Mouse (Mus musculus): ENCODE results near the gene Pax4.

Pax4 gene

DNA sequence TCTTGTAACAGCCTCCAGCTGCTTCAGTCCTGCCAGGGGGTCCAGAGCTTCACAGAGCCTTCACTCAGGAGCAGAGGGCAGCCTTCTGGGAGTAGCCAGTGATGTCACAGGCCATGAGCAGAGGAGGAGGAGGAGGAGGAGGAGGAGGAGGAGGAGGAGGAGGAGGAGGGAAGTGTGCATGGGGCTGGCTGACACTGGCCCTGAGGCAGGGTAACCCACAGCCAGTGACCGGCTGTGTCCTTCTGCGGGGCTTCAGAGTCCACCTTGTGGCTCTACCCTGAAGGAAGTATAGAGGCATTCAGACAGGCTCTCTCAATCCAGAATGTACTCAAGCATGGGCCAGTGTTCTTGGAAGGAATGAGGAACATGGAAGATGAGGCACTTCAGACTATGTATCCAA is at the start of gene Pax4:
TSS of gene Pax4 (minus strand) at position 101 of the 400 bp plus-strand sequence.
- no peak for DNase-seq

DNA sequence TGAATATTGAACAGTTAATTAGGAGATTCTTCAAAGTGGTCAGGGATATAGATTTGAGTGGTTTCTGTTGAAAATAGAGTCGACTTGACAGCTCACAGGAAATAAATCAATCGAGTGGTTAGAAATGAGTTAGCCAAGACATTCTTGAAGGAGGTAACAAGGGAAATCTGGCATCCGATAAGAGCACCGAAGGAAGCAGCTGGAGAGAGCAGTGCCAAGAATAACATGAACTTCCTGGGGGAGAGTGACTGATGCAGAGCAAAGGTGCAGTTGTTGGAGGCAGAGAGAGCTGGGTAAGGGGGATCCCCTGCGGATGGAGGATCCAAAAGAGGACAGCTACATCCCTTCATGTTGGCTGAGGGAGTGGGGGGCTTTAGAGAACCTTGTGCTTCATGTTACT is 48.7 kb upstream of the Pax4 start:
- no peak for DNase-seq

DNA sequence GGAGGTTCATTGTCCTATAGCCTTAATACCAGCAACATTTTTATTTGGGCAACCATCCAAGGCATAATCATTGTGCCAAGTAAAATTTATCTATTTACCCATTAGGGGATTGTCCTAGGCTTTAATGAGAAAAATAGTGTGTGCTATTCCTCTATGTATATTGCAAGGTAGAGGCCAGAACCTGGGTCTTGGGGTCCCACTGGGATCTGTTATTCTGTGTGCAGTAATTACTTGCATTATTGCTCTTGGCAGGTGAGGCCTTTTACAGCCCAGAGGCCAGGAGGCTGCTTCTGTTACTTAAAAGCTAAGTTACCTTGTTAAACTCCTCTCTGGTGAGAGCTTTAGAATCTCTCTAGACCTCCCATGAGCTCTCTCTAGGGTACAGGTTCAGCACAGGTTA is 42.0 kb upstream of the Pax4 start:
- no peak for DNase-seq

DNA sequence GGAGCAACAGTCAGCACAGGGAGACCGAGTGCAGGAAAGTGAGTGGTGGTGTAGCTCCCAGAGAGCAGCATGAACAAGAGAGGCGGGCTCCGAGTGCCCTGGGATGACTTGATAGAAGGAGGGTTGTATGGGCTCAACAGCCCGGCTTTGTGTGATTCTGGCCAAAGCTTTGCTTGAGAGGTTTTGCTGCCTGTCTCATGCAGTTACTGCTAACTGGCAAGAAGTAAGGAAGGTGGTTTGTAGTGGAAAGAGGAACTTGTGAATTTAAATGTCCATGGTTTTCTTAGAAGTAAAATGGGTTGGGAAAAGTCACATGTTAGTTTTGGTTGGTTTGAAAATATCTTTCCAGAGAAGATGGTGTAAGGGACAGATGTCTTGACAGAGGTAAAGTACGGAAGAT is 41.5 kb upstream of the Pax4 start:
- DNase-seq, result no peak

DNA sequence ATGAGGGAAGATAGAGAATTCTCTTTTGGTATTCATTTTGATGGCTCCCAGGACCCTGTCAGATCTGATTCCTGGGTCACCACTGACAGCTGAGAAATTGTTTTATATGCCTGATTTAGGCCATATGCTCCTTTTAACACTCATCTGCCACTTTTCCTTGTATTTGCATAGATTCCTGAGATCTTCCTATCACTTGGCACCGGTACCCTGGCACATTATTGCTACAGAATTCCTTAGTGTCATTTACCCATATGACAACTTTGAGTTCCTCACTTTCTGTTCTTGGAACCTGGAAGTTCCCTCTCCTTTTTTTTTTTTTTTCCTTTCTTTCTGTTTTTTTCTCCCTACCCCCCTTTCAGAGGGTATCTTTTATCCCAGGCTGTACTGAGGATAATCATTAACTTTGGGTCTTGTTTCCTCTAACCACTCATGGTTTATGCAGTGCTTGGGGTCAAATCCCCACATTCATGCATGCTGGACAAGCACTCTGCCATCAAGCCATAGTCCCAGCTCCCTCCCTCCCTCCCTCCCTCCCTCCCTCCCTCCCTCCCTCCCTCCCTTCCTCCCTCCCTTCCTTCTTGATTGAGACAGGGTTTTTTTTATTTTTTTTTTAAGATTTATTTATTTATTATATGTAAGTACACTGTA is 39.2 kb upstream of the Pax4 start:
- no peak for DNase-seq

DNA sequence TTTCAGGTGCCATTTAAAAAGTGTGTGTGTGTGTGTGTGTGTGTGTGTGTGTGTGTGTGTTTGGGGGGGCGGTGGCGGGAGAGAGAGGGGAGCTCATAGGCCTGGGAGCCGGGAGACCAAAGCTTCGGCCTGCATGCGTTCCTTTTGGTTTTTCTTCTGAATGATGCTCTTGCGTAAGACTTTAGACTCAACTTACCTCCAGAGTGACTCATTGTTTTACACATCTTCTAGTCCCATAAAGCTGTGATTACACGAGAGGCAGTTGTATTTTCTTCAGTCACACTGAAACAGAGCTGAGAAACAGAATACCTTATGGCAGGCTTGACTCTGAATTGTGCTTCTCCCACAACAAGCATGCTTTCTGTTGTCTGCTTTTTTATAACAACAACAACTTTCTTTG is 37.8 kb upstream of the Pax4 start:
- DNase-seq, result no peak

DNA sequence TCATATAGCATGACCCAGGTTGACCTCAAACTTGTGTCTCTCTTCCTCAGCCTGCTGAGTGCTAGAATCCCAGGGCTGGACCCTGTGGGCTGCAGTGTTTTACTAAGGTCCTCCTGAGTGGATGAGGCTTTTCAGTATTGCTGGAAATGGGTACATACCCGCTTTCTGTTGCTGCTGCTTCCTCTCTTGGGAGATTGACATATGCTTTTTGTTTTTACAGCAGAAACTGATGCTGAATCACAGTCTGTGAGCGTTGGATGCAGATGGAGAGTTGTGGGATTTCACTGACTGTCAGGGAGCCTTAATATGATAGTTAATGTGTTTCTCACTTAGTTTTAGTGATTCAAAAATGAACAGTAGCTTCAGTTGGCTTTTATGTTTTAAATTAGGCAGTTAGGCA is 37.3 kb upstream of the Pax4 start:
- DNase-seq, result no peak

DNA sequence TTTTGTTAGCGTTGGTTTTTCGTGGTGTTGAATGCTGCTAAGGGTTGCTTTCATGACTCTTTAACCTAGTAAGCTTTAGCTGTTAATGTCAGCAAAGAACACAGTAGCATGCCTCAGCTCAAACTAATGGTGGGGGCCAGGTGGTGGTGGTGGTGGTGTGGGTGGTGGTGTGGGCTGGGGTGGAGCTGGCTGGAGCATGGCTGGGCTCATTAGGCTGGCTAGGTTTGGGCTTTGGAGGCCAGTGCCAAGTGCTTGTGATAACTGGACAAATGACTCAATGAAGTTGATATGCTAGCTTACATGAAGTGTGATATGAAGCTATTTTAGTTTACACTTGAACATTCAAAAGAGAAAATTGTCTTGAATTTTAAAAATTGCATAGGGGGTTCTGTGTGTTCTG is 36.9 kb upstream of the Pax4 start:
- DNase-seq, result no peak

DNA sequence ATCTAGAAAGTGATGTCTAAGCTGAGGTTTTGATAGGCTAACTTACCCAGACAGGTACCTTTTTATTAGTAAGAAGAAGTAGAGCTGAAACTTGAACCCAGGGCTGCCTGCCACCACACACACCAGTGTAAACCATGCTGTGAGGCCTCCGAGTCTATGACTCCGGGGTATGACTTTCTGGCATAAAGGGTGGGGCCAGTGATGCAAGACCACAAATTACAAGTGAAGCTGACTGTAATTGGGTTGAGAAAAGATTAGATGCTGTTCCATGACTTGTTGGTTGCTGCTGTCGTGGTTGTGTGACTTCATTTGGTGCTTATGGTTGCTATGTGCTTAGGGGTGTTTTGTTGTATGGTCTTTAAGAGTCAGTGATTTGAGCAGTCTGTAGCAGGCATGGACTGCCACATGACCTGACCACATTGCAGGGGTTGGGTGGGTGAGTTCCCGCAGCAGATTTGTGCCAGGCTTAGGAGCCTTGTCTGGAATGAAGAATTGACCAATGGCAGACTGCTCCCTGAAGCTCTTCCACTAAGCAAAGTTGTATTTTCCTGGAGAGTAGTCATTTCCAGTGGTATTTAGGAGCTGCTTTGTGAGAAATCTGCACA is 33.7 kb upstream of the Pax4 start:
- no peak for DNase-seq

DNA sequence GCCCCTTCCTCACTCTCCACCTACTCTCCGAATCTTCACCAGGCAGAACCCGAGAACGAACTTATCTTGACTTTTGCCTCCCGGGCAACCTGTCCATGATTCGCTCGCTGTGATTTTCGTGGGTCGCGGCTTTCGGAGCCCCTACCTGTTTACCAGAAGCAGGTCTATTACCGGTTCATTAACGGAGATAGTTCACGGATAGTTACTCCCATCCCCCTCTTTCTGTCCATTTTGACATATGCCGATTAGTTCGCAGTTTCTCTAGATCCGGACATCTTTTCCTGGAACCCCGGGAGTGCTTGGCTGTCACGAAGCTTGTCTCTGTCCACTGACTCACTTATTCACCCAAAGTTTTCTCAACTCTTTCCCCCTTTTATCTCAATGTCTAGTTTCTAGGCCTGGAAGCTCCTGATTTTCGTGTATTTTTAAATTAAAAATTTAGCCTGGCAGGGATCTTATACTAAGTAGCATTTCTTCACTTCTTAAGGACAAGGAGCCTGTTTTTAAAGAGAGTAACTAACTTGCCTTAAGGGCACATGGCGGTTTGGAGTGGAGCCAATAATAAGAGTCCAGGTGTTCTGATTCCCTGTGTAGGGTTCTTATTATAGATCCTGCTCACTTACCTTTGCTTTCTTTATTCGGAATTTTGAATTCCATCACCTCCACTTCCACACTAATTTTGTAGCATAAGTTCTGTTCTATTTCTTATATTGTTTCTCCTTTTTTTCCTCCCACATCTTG is 31.8 kb upstream of the Pax4 start:
- DNase-seq, result no peak

DNA sequence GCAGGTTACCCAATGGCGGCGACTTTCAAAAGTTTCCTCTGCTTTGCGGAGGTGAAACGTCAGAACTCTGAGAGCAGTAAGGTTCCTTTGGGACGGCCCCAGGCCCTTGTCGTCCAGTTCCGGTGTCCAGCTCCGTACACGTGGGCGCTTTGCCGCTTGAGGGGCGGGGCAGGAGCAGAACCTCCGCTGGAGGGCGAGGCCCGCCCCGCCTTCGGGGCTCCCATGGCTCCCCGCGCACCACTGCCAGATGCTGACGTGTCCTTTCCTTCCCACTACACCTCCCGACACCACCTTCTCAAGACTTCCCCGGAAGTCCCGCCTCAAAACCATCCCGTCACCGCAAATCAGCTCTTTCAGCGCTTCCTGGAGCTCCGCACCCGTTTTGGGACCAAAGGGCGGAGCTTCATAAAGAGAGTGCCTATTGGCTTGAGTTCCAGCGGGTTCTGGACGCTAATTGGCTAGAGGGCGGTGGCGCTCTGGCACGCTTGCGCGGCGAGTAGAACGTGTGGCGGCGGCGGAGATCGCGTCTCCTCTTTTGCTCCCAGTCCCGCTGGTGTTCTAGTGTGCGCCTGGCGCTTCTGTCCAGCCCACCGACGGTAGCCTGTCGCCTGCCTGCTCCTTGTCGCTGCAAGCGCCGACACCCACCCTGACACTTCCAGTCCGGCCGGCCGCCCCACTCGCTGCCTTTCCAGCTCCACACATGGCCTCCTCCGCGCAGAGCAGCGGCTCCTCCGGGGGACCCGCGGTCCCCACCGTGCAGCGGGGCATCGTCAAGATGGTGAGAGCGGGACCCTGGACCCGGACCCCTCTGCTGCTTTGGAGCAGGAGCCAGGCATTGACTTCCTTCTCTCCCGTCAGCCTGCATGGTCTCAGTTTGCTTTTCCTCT is 31.0 kb upstream of the Pax4 start:
- DNase-seq, result peak; percentile 89 to 96

DNA sequence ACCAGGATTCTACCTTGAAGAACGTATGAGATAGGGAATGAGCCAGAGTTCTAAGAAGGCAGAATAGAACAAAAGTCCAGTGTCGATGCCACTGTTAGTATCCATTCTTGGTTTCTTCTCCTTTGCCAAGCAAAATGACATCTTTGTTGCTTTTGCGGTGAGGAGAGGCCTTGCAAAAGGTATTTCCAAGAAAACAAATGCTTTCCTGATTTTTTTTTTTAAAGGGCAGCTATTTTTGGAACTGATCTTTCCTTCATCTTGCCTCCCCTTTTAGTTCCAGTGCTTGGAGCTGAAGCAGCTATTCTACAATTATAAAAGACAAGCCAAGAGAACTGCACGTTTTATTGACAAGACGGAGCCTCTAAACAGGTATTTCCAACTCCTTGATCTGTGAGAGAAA is 25.7 kb upstream of the Pax4 start, which contains the start of gene Snd1:
TSS of gene Snd1 (plus strand) at position 301 of the 400 bp plus-strand sequence.
- DNase-seq, result no peak

DNA sequence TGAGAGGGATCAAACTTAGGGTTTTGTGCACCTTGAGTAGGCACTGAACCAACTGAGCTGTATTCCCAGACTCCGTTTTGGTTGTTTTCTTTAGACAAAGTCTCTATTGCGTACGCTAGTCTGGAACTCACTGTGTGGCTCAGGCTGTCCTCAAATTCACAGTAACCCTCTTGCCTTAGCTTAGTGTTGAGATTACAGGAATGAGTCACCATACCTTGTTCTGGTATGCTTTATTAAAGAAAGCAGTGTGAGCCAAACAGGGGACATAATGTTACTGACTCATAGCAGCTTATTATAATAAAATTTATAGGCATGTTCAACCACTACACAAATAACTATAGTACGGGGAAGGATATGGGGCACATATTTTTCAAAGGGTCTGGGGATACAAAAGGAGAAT is 25.1 kb upstream of the Pax4 start:
- DNase-seq, result no peak

DNA sequence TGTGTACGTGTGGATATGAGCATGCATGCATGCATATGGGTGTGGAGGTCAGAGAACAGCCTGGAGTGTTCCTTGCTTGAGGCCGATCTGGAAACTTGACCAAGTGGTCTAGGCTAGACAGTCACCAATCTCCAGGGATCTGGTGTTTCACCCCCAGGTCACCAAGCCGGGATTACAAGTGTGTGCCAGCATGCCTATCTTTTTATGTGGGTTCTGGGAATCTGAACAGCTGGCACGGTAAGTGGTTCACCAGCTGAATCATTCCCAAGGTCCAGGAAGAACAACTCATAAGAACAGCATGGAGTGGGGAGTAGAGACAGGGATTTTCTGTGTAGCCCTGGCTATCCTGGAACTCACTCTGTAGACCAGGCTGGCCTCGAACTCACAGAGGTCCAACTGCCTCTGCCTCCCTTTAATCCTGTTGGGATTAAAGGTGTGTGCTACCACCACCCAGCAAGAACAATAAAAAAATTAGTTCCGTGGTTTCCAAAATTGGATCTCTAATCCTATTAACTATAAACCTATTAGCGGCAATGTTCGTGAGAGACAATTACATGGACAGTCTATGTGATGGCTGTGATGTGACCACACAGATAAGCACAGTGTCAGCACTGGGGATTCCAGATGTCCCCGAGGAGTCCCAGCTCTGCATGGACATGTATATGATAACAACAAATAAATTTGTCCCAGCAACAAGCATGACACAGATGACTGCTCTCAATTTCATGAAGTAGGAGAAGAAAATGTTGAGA is 22.3 kb upstream of the Pax4 start:
- no peak for DNase-seq

DNA sequence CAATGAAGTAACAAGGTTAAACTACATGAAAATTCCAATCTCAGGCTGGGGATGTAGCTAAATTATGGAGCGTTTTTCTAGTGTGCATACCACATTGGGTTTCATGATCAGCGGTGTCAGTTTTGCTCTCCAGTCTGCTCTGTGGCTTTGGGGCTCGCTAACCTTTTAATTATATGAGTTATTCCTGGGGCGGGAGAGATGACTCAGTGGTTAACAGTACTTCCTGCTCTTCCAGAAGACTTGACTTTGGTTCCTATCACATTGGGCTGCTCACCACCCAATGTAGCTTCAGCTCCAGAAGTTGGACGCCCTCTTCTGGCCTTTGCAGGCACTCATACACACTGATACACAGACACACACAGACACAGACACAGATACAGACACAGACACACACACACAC is 21.5 kb upstream of the Pax4 start:
- no peak for DNase-seq

DNA sequence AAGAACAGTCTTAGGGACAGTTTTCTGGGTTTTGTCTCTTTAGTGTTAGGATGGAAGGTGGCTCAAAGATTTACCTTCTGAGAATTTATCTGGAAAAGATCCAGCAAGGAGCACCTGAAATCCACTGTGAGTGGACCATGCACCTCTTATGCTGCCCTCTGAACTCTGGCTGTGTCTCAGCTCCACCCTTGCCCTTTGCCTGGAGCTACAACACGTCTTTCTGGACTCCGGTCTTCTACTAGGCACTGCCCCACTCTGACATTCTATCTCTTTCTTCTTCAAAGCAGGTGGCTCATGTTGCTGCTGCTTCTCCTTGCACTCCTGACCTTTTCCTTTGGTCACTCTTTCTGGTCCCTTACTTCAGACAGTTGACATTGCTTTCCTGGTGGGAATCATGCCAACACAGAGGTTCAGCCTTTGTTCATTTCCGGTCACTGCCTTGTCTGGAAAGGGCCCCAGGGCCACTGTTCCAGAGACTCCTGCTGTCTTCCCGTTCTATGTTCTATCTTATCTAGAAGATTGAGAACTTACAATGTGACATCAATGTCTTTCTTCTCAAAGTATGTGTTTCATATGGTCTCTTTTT is 21.0 kb upstream of the Pax4 start:
- DNase-seq, result no peak

DNA sequence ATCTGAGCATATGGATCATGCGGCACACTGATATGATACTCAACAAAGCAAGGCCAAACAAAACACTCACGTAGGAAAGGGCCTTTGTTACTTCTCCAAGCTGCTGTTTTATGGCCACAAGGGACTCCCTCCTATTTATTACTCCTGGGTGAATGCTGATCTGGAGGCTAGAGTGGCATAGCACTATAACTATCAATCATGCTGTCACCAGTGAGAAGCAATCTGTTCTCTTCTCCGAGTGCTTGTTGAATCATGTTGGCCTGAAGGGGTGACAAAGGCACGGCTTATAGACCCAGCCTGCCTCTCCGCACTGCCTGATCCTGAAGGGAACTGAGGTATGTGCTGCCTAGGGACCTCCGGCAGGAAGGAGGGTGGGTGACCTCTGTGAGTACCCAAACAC is 15.5 kb upstream of the Pax4 start:
- no peak for DNase-seq

DNA sequence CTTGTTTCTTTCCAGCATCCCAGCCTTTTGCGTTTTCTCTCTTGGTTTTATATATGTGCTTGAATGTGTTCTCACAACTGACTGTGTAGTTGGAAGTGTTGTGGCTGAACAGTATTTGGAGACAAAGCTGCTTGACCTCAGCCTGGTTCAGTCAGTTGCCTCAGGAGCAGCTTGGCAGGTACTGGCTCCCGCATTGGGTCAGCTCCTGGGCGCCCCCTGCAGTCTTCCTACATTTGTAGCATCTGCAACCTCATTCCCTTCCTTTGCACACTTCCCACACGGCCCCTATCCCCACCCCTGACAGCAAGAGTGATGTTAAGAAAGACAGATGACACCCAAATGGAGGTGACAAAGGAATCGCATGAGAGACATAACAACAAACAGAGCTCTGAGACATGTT is 11.4 kb upstream of the Pax4 start:
- peak; percentile 14 to 62 for DNase-seq

DNA sequence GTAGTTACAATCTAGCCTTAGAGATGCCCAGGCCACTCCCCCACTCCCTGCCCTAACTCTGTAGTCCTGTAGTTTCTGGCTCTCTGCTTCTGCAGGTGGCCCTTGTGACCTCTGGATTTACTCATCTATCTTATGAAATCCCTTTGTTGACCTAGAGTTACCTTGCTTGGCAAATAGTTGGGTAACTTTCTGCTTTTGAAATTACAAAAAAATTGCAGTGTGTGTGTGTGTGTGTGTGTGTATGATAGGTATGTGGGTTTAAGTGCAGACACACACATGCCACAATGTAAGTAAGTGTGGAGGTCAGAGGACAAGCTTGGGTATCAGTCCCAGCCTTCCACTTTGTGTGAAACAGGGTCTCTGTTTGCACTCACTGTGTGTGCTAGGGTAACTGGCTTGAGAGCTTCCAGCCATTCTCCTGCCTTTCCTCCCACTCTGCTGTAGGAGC is 10.1 kb upstream of the Pax4 start:
- DNase-seq, result no peak

DNA sequence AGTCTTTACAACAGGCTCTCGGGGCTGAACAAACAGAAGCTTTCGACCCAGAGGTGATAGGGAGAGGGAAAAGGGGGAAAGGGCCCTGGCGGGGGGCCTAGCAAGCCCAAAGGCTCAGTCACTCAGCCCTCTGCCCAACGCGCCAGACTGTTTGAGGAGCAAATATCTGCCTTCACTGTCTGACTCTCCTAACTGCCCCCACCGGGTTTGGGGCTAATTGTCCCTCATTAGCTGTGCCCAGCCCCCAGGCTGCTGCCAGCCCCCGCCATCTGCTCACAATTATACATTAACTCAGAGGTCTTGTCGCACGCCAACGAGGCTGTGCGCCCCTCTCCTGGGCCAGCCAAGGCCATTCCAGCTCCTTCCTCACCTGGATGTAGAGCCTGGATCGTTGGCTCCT is 1.8 kb upstream of the Pax4 start:
- DNase-seq, result no peak

DNA sequence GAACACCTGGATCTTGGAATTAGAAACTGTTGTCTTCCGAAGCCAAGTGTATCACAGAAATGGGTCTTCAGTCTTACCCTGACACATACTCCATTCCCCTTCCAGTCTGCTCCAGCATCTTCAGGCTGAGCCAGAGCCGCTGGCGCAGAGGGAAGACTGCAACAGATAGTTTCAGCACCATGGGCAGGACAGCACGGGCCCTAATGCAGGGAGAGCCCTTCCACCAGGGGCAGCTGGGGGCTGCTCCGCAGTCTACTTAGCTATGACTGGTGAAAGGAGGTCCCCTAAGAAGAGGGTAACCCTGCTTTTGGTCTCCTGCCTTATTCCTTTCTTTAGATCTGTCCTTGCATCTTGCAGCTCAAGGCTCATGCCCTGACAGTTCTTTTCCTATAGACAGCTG is 1.3 kb upstream of the Pax4 start:
- no peak for DNase-seq

DNA sequence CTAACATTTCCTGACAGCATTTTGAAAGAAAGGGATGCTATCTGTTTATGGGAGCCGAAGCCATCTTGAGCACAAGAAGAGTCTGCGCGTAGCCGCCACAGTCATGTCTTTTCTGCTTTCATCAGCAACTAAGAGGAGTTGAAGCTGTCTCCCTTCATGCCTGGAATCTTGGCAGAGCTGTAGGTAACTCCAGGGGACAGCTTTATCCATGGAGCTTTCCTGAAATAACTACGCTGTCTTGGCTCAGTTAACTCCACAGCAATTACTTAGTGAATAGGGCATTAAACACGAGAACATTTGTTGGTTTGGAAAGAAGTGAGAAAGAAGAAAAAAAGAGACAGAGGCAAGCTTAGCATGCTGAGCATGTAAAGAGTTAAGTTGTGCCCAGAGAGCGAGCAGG is 1.2 kb downstream of the Pax4 start:
- DNase-seq, result no peak

Measured in spleen, adult 18-20 months (tissue).